Mouse (Mus musculus): Measurements from ENCODE around the gene Cpa2.

DNA sequence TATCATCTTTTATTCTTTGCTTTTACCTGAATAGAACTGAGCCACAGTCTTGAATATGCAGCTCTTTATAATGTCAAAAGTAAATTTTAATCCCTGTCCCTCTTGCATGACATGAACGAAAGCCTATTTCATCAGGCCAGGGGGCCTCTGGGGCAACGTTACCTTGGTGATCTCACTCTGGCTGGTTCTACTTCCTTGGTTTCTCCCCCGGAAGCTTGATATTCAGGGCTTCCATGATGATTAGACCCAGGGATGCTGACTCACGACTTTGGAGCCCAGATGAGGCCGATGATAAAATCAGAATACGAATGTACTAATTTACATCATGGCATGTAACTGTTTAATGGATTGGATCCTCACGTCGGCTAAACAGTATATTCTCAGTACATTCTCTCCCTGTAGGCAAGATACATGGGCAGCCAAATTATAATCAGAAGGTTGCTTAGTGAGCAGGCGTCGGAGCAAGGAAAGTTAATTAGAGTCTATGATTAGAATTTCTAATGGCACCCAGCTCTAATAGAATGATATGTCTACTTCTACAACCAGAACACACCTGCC is 51.1 kb downstream of the Cpa2 start:
- TF ChIP-seq CTCF (IDR thresholded peaks at IDR 0.05; ENCODE audit: borderline replicate concordance, insufficient read depth, low read length) (no peak), POLR2A (IDR thresholded peaks at IDR 0.05; ENCODE audit: low read depth, low read length) (no peak)
